Mouse (Mus musculus): ENCODE results near the gene Dpy19l1. TPM values are rescaled to one million over a fixed set of nuclear protein-coding genes. Genes with fewer than 3 reads are reported as not detected.

Gene Dpy19l1
- total RNA-seq, 2 experiments from 2014 or later: 35.9 to 37.9 TPM

DNA sequence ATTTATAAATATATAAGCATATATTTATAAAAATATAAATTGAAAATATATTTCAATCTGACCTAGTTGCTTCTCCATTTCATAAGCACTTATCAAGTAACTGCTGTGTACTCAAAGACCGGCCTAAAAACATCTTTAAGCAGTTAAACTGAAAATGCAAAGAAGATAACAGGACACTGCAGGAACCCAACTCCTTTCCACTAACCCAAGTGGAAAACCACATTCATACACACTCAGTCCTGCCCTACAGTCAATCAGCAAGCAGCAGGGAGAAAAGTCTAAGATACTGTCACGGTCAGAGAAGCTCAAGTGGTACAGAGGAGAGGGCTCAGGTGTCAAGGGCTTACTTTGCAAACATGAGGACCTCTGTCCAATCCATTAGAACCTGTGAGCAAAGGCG is 30.4 kb downstream of the Dpy19l1 start:
- DNase-seq (ENCODE audit: low spot score in 2 of 2): no peak

DNA sequence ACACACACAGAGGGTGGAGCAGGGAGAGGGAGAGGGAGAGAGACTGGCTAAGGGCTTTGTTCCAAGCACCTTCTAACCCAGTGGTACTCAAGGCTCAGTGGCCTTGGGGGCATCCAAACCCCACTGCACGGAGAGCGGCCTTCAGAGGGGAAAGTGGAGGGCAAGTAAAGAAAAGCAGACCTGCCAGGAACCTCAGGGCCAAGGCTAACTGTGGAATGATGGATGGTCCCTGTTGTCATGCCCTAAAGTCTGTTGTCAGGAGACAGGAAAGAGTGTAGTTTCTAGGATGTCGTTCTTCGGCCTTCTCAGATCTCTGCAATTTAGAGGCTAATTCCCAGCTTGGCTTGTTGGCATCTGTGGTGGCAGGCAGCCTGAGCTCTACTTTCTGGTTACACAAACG is 32.8 kb downstream of the Dpy19l1 start:
- no peak for DNase-seq (ENCODE audit: low spot score in 2 of 2)

DNA sequence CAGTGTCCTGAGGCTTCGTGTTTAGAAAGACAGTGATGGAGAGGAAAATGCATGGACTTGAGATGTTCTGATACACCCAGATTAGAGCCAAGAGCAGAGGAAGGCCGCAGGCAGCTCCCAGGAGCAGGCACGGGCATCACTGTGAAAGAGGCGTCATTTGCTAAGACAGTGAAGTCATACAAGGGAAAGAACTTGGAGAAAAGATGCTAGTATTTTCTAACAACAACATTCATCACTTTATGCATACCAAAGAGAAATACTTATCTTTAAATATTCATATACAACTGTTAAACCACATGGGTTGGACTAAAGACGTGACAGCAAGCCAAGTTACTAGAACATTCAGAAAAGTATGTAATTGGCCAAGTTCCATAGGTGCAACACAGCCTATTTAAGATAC is 35.8 kb downstream of the Dpy19l1 start:
- DNase-seq (ENCODE audit: low spot score in 2 of 2): no peak

DNA sequence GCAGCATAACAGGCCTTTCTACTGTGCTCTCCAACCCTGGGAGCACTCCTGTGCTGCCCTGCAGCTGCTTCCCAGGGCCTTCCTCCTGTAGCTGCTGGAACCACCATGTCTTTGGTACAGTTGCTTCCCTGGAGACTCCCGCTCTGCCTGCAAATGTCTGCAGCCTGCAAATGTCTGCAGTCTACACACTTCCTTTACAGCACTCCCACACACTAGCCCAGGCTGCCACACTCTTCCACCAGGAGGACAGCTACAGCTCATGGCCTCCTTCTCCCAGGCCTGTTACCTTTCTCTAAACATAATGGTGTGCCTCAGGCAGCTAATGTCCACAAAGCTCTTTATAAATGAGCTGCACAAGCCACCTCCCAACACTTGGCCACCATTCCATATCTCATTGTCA is 36.3 kb downstream of the Dpy19l1 start:
- DNase-seq (ENCODE audit: low spot score in 2 of 2): no peak

DNA sequence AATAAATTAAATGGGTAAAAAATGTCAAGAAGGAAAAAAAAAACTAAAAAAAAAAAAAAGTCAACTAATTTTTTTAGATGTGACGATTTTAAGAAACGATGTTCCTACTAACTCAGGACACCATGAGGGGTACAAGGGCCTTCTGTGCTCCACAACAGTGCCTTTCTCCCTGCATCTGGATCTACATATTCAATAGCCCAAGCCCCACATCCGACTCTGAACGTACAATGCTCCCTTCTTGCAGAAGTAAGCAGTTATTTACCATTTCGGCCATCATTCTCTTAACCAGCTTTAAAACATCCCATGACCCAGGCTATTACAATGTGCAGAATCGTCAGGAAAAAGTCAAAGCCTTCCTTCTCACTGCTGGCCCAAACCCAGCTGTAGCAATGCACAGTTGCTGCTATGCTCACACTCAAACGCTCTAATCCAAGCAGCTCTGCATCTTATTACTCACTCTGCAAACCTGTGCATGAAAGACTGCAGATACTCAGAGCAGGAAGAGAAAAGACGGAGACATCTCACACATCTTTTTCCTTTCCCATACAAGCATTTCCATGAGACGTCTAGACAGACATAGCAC is 41.5 kb downstream of the Dpy19l1 start:
- no peak for DNase-seq (ENCODE audit: low spot score in 2 of 2)

DNA sequence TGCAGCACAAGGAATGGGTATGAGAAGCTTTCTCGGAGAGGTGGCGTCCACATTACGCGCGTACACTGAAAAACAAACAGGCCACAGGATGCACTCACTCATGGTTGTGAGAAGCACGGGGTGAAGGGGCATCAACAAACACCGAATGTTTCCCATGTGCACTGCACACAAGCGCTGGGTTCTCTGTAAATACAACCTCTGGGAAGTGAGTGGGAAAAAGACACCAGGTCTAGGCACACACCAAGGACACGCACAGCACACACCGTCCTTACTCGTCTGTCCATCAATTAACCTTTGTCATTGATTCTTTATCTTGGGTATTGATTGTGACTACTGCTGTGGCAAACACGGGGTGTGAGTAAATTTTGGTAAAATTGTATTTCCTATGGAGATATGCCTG is 49.1 kb downstream of the Dpy19l1 start:
- no peak for DNase-seq (ENCODE audit: low spot score in 2 of 2)

- no peak for DNase-seq (ENCODE audit: low spot score in 2 of 2)
Observed at GRCm38 (mm10) chr9:24450976-24451375, 52.0 kb downstream of the Dpy19l1 start.

- no peak for DNase-seq (ENCODE audit: low spot score in 2 of 2)
Observed at GRCm38 (mm10) chr9:24450524-24450923, 52.4 kb downstream of the Dpy19l1 start.

GRCm38 (mm10) chr9:24434901-24435300 is 68.0 kb downstream of the Dpy19l1 start:
- no peak for DNase-seq (ENCODE audit: low spot score in 2 of 2)

- no peak for DNase-seq (ENCODE audit: low spot score in 2 of 2)
Observed at GRCm38 (mm10) chr9:24429721-24430120, 73.2 kb downstream of the Dpy19l1 start.

GRCm38 (mm10) chr9:24425679-24426078 is 77.3 kb downstream of the Dpy19l1 start:
- DNase-seq (ENCODE audit: low spot score in 2 of 2): no peak

GRCm38 (mm10) chr9:24423241-24423640 is 79.7 kb downstream of the Dpy19l1 start:
- DNase-seq (ENCODE audit: low spot score in 2 of 2): no peak

DNA sequence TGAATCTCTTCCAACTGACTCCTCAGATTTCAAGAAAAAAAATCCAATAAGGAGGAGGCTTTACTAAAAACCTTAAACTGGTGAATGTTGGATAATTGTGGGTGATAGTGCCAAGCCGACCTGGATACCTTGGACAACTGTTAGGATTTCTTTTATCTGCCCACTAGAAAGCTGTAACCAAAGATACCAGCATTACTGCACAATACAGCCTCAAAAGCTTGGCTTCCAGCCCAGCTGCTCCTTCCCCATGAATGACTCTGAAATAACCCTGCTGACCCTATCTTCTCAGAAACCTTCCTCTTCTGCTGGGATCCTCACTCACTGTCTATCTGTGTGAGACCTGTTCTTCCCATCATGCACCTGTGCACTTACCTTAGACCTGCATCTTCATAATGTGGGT is 81.1 kb downstream of the Dpy19l1 start:
- no peak for DNase-seq (ENCODE audit: low spot score in 2 of 2)

- DNase-seq (ENCODE audit: low spot score in 2 of 2): no peak
Observed at GRCm38 (mm10) chr9:24421221-24421620, 81.7 kb downstream of the Dpy19l1 start.

GRCm38 (mm10) chr9:24420144-24420543 is 82.8 kb downstream of the Dpy19l1 start:
- DNase-seq (ENCODE audit: low spot score in 2 of 2): no peak

DNA sequence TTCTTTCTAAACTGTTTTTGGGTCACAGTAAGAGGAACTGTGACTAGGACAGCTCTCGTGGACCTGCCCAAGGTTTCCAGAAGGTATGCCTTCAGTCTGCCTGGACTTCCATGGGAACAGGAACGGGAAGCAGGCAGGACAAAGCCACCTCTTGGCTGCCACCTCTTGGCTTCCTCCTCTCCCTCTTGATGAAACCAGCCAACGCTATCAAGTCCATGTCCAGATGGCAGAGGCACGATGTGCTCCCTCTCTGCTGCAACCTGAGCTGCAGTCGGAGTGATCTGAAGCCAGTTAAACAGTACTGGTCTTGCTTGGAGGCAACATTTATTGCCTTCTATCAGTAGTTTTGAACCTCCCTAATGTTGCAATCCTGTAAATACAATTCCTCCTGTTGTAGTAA is 84.7 kb downstream of the Dpy19l1 start:
- DNase-seq (ENCODE audit: low spot score in 2 of 2): no peak

DNA sequence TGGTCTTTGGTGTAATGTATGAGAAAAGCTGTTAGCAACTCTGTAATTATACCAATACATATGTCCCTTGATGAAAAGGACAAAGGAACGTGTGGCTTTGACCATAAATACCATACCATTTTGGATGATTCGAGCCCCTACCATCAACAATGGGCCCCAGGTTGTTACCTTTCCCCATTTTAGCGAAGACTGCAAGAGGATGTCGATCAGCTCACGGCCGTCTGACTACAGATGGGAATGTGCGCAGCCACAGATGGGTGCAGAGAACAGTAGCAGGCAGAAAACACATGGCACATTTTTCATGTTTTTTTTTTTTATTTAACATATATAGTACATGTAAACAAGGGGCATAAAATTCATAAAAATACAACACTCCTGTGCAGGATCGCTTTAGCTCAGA is 91.5 kb downstream of the Dpy19l1 start:
- DNase-seq (ENCODE audit: low spot score in 2 of 2): no peak

- no peak for DNase-seq (ENCODE audit: low spot score in 2 of 2)
Observed at GRCm38 (mm10) chr9:24410439-24410838, 92.5 kb downstream of the Dpy19l1 start.

DNA sequence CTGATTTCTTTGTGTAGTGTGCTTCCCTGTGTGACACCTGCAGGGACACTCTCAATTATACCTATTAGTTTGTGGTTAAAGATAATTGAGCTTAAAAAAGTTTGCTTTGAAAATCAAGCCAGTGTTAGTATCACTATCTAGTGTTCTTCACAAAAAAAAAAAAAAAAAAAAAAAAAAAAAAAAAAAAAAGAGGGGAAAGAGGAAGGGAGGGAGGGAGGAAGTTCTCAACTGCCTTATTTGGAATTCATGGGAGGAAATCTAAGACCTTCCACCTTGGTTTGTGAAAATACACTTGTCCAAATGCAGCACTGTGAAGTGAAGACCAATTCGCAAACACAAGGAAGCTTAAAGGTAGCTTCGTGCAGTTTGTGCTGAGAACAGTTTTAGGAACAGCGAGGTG is 94.9 kb downstream of the Dpy19l1 start:
- no peak for DNase-seq (ENCODE audit: low spot score in 2 of 2)

DNA sequence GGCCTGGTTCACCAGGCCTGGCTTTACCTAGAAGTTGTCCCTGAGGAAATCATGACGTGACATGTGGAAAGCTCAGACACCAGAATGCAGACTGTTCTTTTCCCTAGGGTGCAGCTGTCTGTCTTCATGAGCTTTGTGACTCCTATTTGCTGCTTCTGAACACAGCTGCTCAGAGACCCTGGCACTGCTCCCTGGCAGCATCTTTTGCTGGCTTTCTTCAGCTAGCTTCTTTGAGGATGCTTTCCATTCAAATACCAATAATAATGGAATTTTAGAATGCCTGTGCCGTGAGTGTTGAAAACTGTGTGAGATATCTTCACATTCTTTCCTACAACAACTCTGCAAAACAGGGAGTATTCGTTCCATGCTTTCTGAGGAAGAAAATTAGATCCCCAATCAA is 108.8 kb downstream of the Dpy19l1 start:
- no peak for DNase-seq (ENCODE audit: low spot score in 2 of 2)

- no peak for DNase-seq (ENCODE audit: low spot score in 2 of 2)
Observed at GRCm38 (mm10) chr9:24390807-24391370, 112.1 kb downstream of the Dpy19l1 start.

- no peak for DNase-seq (ENCODE audit: low spot score in 2 of 2)
Observed at GRCm38 (mm10) chr9:24387230-24387629, 115.7 kb downstream of the Dpy19l1 start.

DNA sequence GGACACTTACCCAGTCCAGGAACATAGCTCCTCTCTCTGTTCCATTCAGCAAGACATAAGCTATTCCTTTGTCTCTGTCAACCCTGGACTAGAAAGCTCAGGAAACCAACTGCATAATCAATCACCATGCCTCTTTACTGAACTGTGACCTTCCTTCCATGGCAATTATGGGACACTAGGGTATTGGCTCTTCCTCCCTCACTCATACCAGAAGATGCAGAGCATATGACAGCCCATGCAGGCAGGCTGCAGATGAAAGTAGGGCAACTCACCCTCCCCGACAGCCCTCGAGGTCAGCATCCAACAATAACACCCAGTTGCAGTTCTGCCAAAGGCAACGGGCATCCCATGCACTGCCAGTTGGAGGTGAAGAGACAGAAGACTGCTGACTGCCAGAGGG is 123.6 kb downstream of the Dpy19l1 start:
- peak in 1 of 2 experiments; percentile 4 for DNase-seq (ENCODE audit: low spot score in 2 of 2)

DNA sequence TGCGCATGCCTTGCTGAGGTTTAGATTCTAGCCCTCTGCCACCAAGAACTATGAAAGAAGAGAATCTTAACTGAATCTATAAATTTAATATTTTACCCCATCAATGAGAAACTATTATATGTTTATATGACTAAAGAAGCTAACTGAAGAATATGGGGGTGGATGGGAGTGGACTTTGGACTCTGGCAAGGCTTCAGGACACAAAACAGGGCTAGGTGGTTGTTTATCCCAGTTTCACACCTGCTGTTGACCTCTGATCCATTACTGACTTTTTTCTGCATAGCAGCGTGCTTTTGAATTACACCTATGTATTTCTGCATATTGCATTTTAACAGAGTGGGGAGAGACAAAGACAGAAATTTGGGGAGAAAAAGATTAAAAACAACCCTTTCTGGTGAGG is 124.1 kb downstream of the Dpy19l1 start:
- no peak for DNase-seq (ENCODE audit: low spot score in 2 of 2)
